Mouse (Mus musculus) bone marrow macrophage, adult 2 months (primary cell): ENCODE measurements around the gene Tspan9.

Experiments
- CTCF ChIP-seq: IDR thresholded peaks from 2 replicates; pipeline ENCODE4 v1.5.1; 2012; ENCODE audit warnings: low read depth, mild to moderate bottlenecking, low read length, moderate library complexity
- POLR2A ChIP-seq: IDR thresholded peaks from 2 replicates; pipeline ENCODE4 v1.6.1; 2012; ENCODE audit warnings: mild to moderate bottlenecking, low read depth, low read length, borderline replicate concordance

DNA sequence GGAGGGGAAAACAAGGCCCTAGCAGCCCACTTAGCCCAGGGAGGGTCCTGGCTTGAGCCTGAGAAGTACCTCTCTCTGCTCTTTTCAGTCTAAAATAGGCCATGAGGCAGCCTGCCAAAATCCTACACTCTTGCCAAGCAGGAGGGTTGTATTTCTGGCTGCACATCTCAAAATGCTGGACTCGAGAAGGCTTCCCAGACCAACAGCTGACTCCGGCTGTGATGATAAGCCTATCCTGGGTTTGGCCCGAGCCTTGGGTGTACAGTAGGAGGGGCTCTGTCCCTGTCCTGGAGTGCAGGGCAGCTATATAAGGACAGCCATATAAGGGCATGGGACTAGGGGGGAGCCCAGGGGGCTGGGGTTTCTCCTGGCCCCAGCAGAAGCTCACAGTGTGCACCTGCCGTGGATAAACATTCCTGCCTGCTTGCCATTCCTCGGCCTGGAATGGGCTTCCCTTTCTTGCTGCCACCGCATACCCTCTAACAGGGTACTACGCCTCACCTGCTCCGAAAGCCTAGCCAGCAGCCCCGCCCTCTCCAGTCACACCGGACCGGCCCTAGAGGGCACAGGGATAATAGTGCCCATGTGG is 153.7 kb downstream of the Tspan9 start:
- TF ChIP-seq CTCF (no peak), POLR2A (no peak)
